ENCODE assay signal across 9 mouse cellular contexts in the genomic region with DNA sequence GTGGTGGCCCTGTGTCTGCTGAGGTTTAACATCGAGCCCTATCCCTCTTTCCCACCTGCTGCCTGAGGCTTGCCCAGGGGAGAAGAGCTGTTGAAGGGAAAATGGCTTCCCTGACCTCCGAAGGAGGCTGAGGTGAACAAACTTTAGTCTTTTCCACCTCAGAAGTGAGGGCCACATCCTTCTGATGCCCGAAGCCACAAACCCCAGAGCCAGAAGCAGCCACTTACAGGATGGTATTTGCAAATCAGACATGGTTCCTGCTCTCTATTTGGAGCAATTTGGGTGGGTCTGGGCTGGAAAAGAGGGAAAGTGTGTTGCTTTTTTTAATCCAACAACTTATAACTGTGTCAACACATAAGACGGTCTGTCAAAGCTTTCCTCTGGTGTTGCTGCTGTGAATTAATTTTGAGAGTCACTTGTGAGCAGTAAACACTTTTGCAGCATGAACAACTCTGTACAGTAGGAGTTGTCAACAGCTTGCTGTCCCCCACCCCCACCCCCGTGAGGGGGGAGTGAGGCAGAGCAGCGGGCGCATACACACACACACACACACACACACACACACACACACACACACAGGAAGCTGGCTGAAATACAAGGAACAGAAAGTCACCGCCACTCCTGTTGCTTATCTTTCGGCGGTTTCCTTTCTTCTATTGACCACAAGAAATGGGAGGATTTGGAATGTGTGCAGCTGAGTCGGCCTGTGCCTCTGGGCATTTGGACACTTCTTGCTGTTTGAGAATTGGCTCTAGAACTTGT.
DNase-seq lines count a peak whose midpoint lies in the region; ATAC-seq and TF ChIP-seq lines count a peak whose summit lies in the region.
"Had no signal": no experiment of that assay in that cellular context is flagged by ENCODE, and none has a peak within 500 bp of the region (broad histone marks: within the 10 kb centered on the region; RNA-seq: fewer than 3 reads in every experiment).

No protein-coding gene starts in this region.

- H3K36me3 ChIP-seq in ES-E14 (ENCODE audit: control insufficient read depth, insufficient read depth, low read length, poor library complexity, severe bottlenecking): no peaks in the 10 kb centered on the region
- no peaks in the 10 kb centered on the region for H3K36me3 ChIP-seq in embryonic facial prominence, embryonic 15.5 days
- no peaks in the 10 kb centered on the region for H3K36me3 ChIP-seq in liver, embryonic 11.5 days (ENCODE audit: control insufficient read depth, insufficient read depth, low read length)

- H3K27me3 ChIP-seq in embryonic facial prominence, embryonic 15.5 days: no peaks in the 10 kb centered on the region
- H3K27me3 ChIP-seq in liver, embryonic 11.5 days (replicated peaks; ENCODE audit: control insufficient read depth, insufficient read depth, low read length): no peaks in the 10 kb centered on the region

- no peaks in the 10 kb centered on the region for H3K9me3 ChIP-seq in ES-E14 (ENCODE audit: control insufficient read depth, insufficient read depth, low read depth, low read length)
- H3K9me3 ChIP-seq in embryonic facial prominence, embryonic 15.5 days (replicated peaks): no peaks in the 10 kb centered on the region
- no peaks in the 10 kb centered on the region for H3K9me3 ChIP-seq in liver, embryonic 11.5 days (ENCODE audit: control insufficient read depth, low read length)

- no peak overlapping the region for H3K9ac ChIP-seq in ES-E14 (ENCODE audit: insufficient read depth, low read depth, low read length, poor library complexity, severe bottlenecking)
- H3K9ac ChIP-seq in embryonic facial prominence, embryonic 15.5 days: no peak overlapping the region
- no peak overlapping the region for H3K9ac ChIP-seq in liver, embryonic 11.5 days (ENCODE audit: low read depth, low read length)

- peaks cover 0 to 2% of the 10 kb centered on the region in 2 experiments; a peak in 1 of 4 replicates for H3K4me1 ChIP-seq in ES-E14 (ENCODE audit: control insufficient read depth in 2 of 2, insufficient read depth in 2 of 2, low read length in 2 of 2, poor library complexity in 1 of 2)
- H3K4me1 ChIP-seq in embryonic facial prominence, embryonic 15.5 days: peaks cover 33% of the 10 kb centered on the region
- peaks cover 16% of the 10 kb centered on the region for H3K4me1 ChIP-seq in liver, embryonic 11.5 days (replicated peaks; ENCODE audit: control insufficient read depth, insufficient read depth, low read length)

- no peak for DNase-seq in layer of hippocampus, adult 2 months (ENCODE audit: low spot score in 2 of 2)
- DNase-seq in layer of hippocampus, postnatal 36 days: no peak
- DNase-seq in ES-E14 (ENCODE audit: low read depth, low spot score): peak; percentile 16
- DNase-seq in heart, postnatal 36 days: peak; percentile 71 to 75
- no peak for DNase-seq in liver, embryonic 11.5 days (ENCODE audit: low spot score)
- peak; percentile 25 for DNase-seq in ovary, postnatal 14 days (ENCODE audit: low spot score)
- no peak for DNase-seq in cerebellum, adult 8-10 months

- 29% methylated on average over 11 of the region's 11 CpGs for WGBS in embryonic facial prominence, embryonic 15.5 days
- 27% methylated on average over 11 of the region's 11 CpGs for WGBS in liver, embryonic 11.5 days

- no peak overlapping the region for H3K4me3 ChIP-seq in layer of hippocampus, adult 2 months
- H3K4me3 ChIP-seq in ES-E14 (ENCODE audit: insufficient read depth in 1 of 2, low read depth in 1 of 2, low read length in 2 of 2, poor library complexity in 1 of 2, severe bottlenecking in 1 of 2): peak overlapping the region in 1 of 2 experiments; percentile 51; a peak in 1 of 4 replicates
- no peak overlapping the region for H3K4me3 ChIP-seq in embryonic facial prominence, embryonic 15.5 days (replicated peaks)
- no peak overlapping the region for H3K4me3 ChIP-seq in liver, embryonic 11.5 days (ENCODE audit: low read depth, low read length)

- H3K27ac ChIP-seq in layer of hippocampus, adult 2 months: peak overlapping the region; percentile 48; the same call in 1 of the 2 replicates
- no peak overlapping the region for H3K27ac ChIP-seq in ES-E14 (ENCODE audit: insufficient read depth, low read depth, low read length, poor library complexity, severe bottlenecking)
- H3K27ac ChIP-seq in embryonic facial prominence, embryonic 15.5 days (replicated peaks): peak overlapping the region; percentile 44; the same call in 1 of the 2 replicates
- H3K27ac ChIP-seq in liver, embryonic 11.5 days (ENCODE audit: low read depth, low read length): no peak overlapping the region
- H3K27ac ChIP-seq: macrophage had no signal

- ATAC-seq in embryonic facial prominence, embryonic 15.5 days (ENCODE audit: insufficient number of reproducible peaks, low FRiP score, low TSS enrichment, low read depth): peak; percentile 11; the same call in 1 of the 2 replicates
- no peak for ATAC-seq in liver, embryonic 11.5 days (replicated peaks; ENCODE audit: low FRiP score)

- intact Hi-C loops in heart, postnatal 36 days (cut with DNase I): loop anchor here (1.0 to 5.0 kb wide), 6 partner anchors 35 to 150 kb away; no protein-coding TSS in a partner anchor

- H3K4me2 ChIP-seq in embryonic facial prominence, embryonic 15.5 days (replicated peaks): no peak overlapping the region
- H3K4me2 ChIP-seq in liver, embryonic 11.5 days: peak overlapping the region; percentile 14; the same call in 1 of the 2 replicates

- in situ Hi-C loops in ES-E14 (cut with MboI; ENCODE audit: low sequenced_read_pairs in 2 of 2, unreplicated experiment in 2 of 2): no loop called here

- TF ChIP-seq CTCF in layer of hippocampus, adult 2 months (conservative IDR thresholded peaks at IDR 0.05): no peak

TF ChIP-seq in ES-E14, 5 proteins besides CTCF, POLR2A, EP300 and RAD21:
- TF ChIP-seq ZNF384 (IDR thresholded peaks at IDR 0.05; ENCODE audit: low read depth, low read length) (no peak), CHD2 (IDR thresholded peaks at IDR 0.05; ENCODE audit: low read depth, low read length) (no peak), HCFC1 (IDR thresholded peaks at IDR 0.05; ENCODE audit: borderline replicate concordance, insufficient read depth, low read length) (no peak), MAFK (IDR thresholded peaks at IDR 0.05; ENCODE audit: insufficient read depth, low read depth, low read length) (no peak), ZC3H11A (IDR thresholded peaks at IDR 0.05; ENCODE audit: borderline replicate concordance, low read depth, low read length) (no peak)

Comparison
In these comparisons a context has a peak if more than half of its experiments do, and no peak if none do; other contexts are left out.
1. DNase-seq: peak in ES-E14 (single experiment), heart, postnatal 36 days (2 of 2) and ovary, postnatal 14 days (single experiment); none in layer of hippocampus, adult 2 months (0 of 2), layer of hippocampus, postnatal 36 days (0 of 2), liver, embryonic 11.5 days (single experiment) and cerebellum, adult 8-10 months (single experiment).
2. H3K27ac ChIP-seq: peak in layer of hippocampus, adult 2 months (single experiment) and embryonic facial prominence, embryonic 15.5 days (single experiment); none in ES-E14 (single experiment) and liver, embryonic 11.5 days (single experiment).